Comparison of ENCODE assay signal across 26 mouse cellular contexts in genomic region chr9:86710091-86710634, GRCm38 (mm10). TPM values are rescaled to one million over a fixed set of nuclear protein-coding genes. Genes with fewer than 3 reads are reported as not detected.
DNase-seq lines count a peak whose midpoint lies in the region; ATAC-seq and TF ChIP-seq lines count a peak whose summit lies in the region.
"Had no signal": no experiment of that assay in that cellular context is flagged by ENCODE, and none has a peak within 500 bp of the region (broad histone marks: within the 10 kb centered on the region; RNA-seq: fewer than 3 reads in every experiment).

No protein-coding gene starts in this region.

- ATAC-seq in forebrain, postnatal 0 days, result peak; percentile 53; the same call in 1 of the 2 replicates
- ATAC-seq in liver, postnatal 0 days, result no peak
- ATAC-seq: activated CD4-positive, CD25-positive, alpha-beta regulatory T cell, adult 4 months; forebrain, embryonic 16.5 days; intestine, embryonic 15.5 days; Patski had no signal

- no peak overlapping the region for H3K4me2 ChIP-seq in forebrain, postnatal 0 days (ENCODE audit: low read depth)
- H3K4me2 ChIP-seq in liver, postnatal 0 days (ENCODE audit: low read depth, low read length), result no peak overlapping the region
- H3K4me2 ChIP-seq: embryonic facial prominence, embryonic 13.5 days; forebrain, embryonic 12.5 days; heart, embryonic 11.5 days; heart, embryonic 15.5 days; hindbrain, embryonic 14.5 days; intestine, embryonic 15.5 days had no signal

- no peak for TF ChIP-seq CTCF in forebrain, postnatal 0 days (IDR thresholded peaks at IDR 0.05; ENCODE audit: low read depth)
- no peak for TF ChIP-seq CTCF in liver, adult 2 months (IDR thresholded peaks at IDR 0.05; ENCODE audit: low read depth, low read length)
- TF ChIP-seq CTCF in liver, postnatal 0 days (IDR thresholded peaks at IDR 0.05; ENCODE audit: low read depth), result no peak

- H3K36me3 ChIP-seq in forebrain, postnatal 0 days (ENCODE audit: insufficient read depth), result no peaks in the 10 kb centered on the region
- H3K36me3 ChIP-seq in forebrain, embryonic 10.5 days (replicated peaks), result no peaks in the 10 kb centered on the region
- no peaks in the 10 kb centered on the region for H3K36me3 ChIP-seq in liver, adult 2 months (ENCODE audit: control insufficient read depth, insufficient read depth, low read length)
- no peaks in the 10 kb centered on the region for H3K36me3 ChIP-seq in liver, postnatal 0 days (replicated peaks; ENCODE audit: insufficient read depth, low read length)
- H3K36me3 ChIP-seq: embryonic facial prominence, embryonic 13.5 days; forebrain, embryonic 12.5 days; heart, embryonic 15.5 days; hindbrain, embryonic 10.5 days; intestine, embryonic 15.5 days had no signal

- TF ChIP-seq POLR2A in liver, adult 2 months (IDR thresholded peaks at IDR 0.05; ENCODE audit: extremely low read depth, insufficient read depth, low read length), result no peak

- H3K9ac ChIP-seq in forebrain, postnatal 0 days, result no peak overlapping the region
- no peak overlapping the region for H3K9ac ChIP-seq in liver, adult 2 months (ENCODE audit: low read depth, low read length)
- no peak overlapping the region for H3K9ac ChIP-seq in liver, postnatal 0 days (replicated peaks)
- H3K9ac ChIP-seq: embryonic facial prominence, embryonic 13.5 days; forebrain, embryonic 12.5 days; heart, embryonic 15.5 days; hindbrain, embryonic 14.5 days; intestine, embryonic 15.5 days had no signal

- WGBS in forebrain, postnatal 0 days, result 90% methylated on average over 2 of the region's 2 CpGs
- 90% methylated on average over 2 of the region's 2 CpGs for WGBS in forebrain, embryonic 10.5 days
- 62% methylated on average over 2 of the region's 2 CpGs for WGBS in liver, adult 2 months
- WGBS in liver, postnatal 0 days (ENCODE audit: insufficient replicate concordance), result 68% methylated on average over 2 of the region's 2 CpGs

- no peaks in the 10 kb centered on the region for H3K79me2 ChIP-seq in liver, adult 2 months (ENCODE audit: control insufficient read depth, insufficient read depth, low read length)

- no peaks in the 10 kb centered on the region for H3K9me3 ChIP-seq in forebrain, postnatal 0 days (ENCODE audit: low read length)
- H3K9me3 ChIP-seq in forebrain, embryonic 10.5 days, result no peaks in the 10 kb centered on the region
- H3K9me3 ChIP-seq in liver, postnatal 0 days (ENCODE audit: low read length), result no peaks in the 10 kb centered on the region
- H3K9me3 ChIP-seq: embryonic facial prominence, embryonic 13.5 days; forebrain, embryonic 12.5 days; heart, embryonic 15.5 days; hindbrain, embryonic 10.5 days; intestine, embryonic 15.5 days had no signal

- no peak overlapping the region for H3K27ac ChIP-seq in forebrain, postnatal 0 days (ENCODE audit: low read depth, low read length)
- no peak overlapping the region for H3K27ac ChIP-seq in forebrain, embryonic 10.5 days
- H3K27ac ChIP-seq in liver, adult 2 months (replicated peaks; ENCODE audit: insufficient read depth, low read depth, low read length), result no peak overlapping the region
- H3K27ac ChIP-seq in liver, postnatal 0 days (ENCODE audit: low read depth), result no peak overlapping the region
- H3K27ac ChIP-seq: embryonic facial prominence, embryonic 13.5 days; forebrain, embryonic 12.5 days; heart, embryonic 15.5 days; hindbrain, embryonic 10.5 days; hindbrain, embryonic 14.5 days; intestine, embryonic 15.5 days had no signal

- peak; percentile 20 for DNase-seq in forebrain, postnatal 0 days
- no peak for DNase-seq in forebrain, embryonic 10.5 days (ENCODE audit: extremely low spot score, low spot score)
- peak; percentile 39 for DNase-seq in liver, adult 2 months (ENCODE audit: extremely low read depth, low read depth, low spot score)
- no peak for DNase-seq in liver, postnatal 0 days
- peak; percentile 6 for DNase-seq in NIH3T3 (ENCODE audit: low read depth)
- DNase-seq in fat pad, adult 2 months (ENCODE audit: extremely low read depth, low read depth, low spot score), result peak; percentile 97
- no peak for DNase-seq in adrenal gland, postnatal 14 days
- DNase-seq: adrenal gland, adult 2 months; adrenal gland, postnatal 36 days; cerebellum, adult 11 months; cerebellum, adult 8-10 months; cerebellum, postnatal 14 days; gastrocnemius, postnatal 36 days; heart, adult 18-20 months had no signal

- no peak overlapping the region for H3K4me3 ChIP-seq in forebrain, postnatal 0 days (ENCODE audit: low read depth, low read length)
- H3K4me3 ChIP-seq in forebrain, embryonic 10.5 days, result no peak overlapping the region
- no peak overlapping the region for H3K4me3 ChIP-seq in liver, adult 2 months (ENCODE audit: insufficient read depth, low read depth, low read length)
- H3K4me3 ChIP-seq in liver, postnatal 0 days (ENCODE audit: low read depth, low read length), result no peak overlapping the region
- H3K4me3 ChIP-seq: embryonic facial prominence, embryonic 13.5 days; forebrain, embryonic 12.5 days; heart, embryonic 15.5 days; hindbrain, embryonic 10.5 days; intestine, embryonic 15.5 days had no signal

- no peak for TF ChIP-seq EP300 in liver, postnatal 0 days (IDR thresholded peaks at IDR 0.05; ENCODE audit: low read depth)

- H3K4me1 ChIP-seq in forebrain, postnatal 0 days (ENCODE audit: insufficient read depth), result no peaks in the 10 kb centered on the region
- H3K4me1 ChIP-seq in forebrain, embryonic 10.5 days, result no peaks in the 10 kb centered on the region
- peaks cover 9% of the 10 kb centered on the region; the same call in 1 of the 2 replicates for H3K4me1 ChIP-seq in liver, adult 2 months (ENCODE audit: control insufficient read depth, insufficient read depth, low read length)
- H3K4me1 ChIP-seq in liver, postnatal 0 days (ENCODE audit: insufficient read depth), result no peaks in the 10 kb centered on the region
- H3K4me1 ChIP-seq: embryonic facial prominence, embryonic 13.5 days; forebrain, embryonic 12.5 days; hindbrain, embryonic 10.5 days; intestine, embryonic 15.5 days had no signal

- H3K27me3 ChIP-seq in forebrain, postnatal 0 days (ENCODE audit: insufficient read depth, low read length), result no peaks in the 10 kb centered on the region
- H3K27me3 ChIP-seq in forebrain, embryonic 10.5 days (ENCODE audit: poor library complexity, severe bottlenecking), result no peaks in the 10 kb centered on the region
- no peaks in the 10 kb centered on the region for H3K27me3 ChIP-seq in liver, adult 2 months (ENCODE audit: control insufficient read depth, insufficient read depth, low read length)
- no peaks in the 10 kb centered on the region for H3K27me3 ChIP-seq in liver, postnatal 0 days (ENCODE audit: insufficient read depth, low read length)
- H3K27me3 ChIP-seq: embryonic facial prominence, embryonic 13.5 days; forebrain, embryonic 12.5 days; heart, embryonic 15.5 days; intestine, embryonic 15.5 days; Patski had no signal

RNA-seq across cellular contexts. Expression of gene Me1, which starts 14.4 kb away (rescaled TPM):
- total RNA-seq in forebrain, postnatal 0 days (2014; rRNA removed), result 26.2 and 26.6 TPM in 2 replicates
- 38.4 and 47.2 TPM in 2 replicates for polyA plus RNA-seq in forebrain, postnatal 0 days (2015; fragmentation: Nextera tagmentation; extraction: Ambion mirVana)
- polyA plus RNA-seq in forebrain, embryonic 10.5 days (2016; fragmentation: Nextera tagmentation; extraction: Ambion mirVana), result 8.1 and 9.1 TPM in 2 replicates
- total RNA-seq in liver, adult 2 months (2014; rRNA removed), result 62.8 and 87.4 TPM in 2 replicates
- polyA plus RNA-seq in liver, adult 2 months (2012; rRNA removed), result 66.3 and 101 TPM in 2 replicates
- polyA plus RNA-seq in liver, postnatal 0 days (2015; fragmentation: Nextera tagmentation; extraction: Ambion mirVana), result 7.7 and 10.3 TPM in 2 replicates
- total RNA-seq in adrenal gland, postnatal 14 days (2021), result 534 and 576 TPM in 2 replicates
- polyA plus RNA-seq: activated CD4-positive, CD25-positive, alpha-beta regulatory T cell, adult 4 months had no signal

RNA-seq across cellular contexts. Expression of gene Prss35, which starts 33.3 kb away (rescaled TPM):
- total RNA-seq in forebrain, postnatal 0 days (2014; rRNA removed), result 2.8 and 4.4 TPM in 2 replicates
- 3.1 and 3.9 TPM in 2 replicates for polyA plus RNA-seq in forebrain, postnatal 0 days (2015; fragmentation: Nextera tagmentation; extraction: Ambion mirVana)
- polyA plus RNA-seq in forebrain, embryonic 10.5 days (2016; fragmentation: Nextera tagmentation; extraction: Ambion mirVana), result 1.4 and 1.8 TPM in 2 replicates
- total RNA-seq in liver, adult 2 months (2014; rRNA removed), result 0.20 TPM in 1 of 2 replicates, not detected in the other
- 0.02 TPM in 1 of 2 replicates, not detected in the other for polyA plus RNA-seq in liver, adult 2 months (2012; rRNA removed)
- 0.54 and 0.67 TPM in 2 replicates for polyA plus RNA-seq in liver, postnatal 0 days (2015; fragmentation: Nextera tagmentation; extraction: Ambion mirVana)
- total RNA-seq in adrenal gland, postnatal 14 days (2021), result 164 and 178 TPM in 2 replicates
- total RNA-seq: common myeloid progenitor, adult 5-6 weeks; MEL had no signal
- polyA plus RNA-seq: activated CD4-positive, CD25-positive, alpha-beta regulatory T cell, adult 4 months had no signal

Comparison
In these comparisons a context has a peak if more than half of its experiments do, and no peak if none do; other contexts are left out.
1. DNase-seq: peak in forebrain, postnatal 0 days (single experiment), liver, adult 2 months (single experiment), NIH3T3 (single experiment) and fat pad, adult 2 months (single experiment); none in forebrain, embryonic 10.5 days (single experiment), liver, postnatal 0 days (single experiment) and adrenal gland, postnatal 14 days (single experiment).